Mouse (Mus musculus): Measurements from ENCODE around the gene Cdt1. TPM values are rescaled to one million over a fixed set of nuclear protein-coding genes. Genes with fewer than 3 reads are reported as not detected.
"Not testable (repeated sequence)": the region's sequence is repeated elsewhere in the genome, so short reads cannot be mapped to it uniquely, and the experiment has no call there.

Cdt1 gene
- polyA plus RNA-seq, 1 experiment from 2014 or later = 38.9 TPM

DNA sequence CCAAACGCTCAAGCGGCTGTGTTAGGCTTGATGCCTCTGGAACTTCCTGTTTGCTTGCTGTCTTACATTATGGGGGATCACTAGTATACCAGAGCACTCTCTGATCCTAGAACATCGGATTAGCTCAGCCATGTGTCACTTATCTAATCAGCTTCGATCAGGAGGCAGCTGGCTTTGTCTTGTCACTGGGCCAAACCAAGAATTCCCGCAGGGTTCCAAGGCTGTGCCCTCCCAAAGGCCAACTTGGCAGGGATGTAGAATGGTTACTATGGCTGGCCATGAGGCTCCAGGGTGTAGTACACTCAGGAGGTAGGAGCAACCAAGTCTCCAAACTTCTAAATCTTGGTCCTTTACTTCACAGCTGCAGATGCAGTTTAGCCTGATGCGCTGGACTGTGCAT lies 1.0 kb upstream of the Cdt1 start:
- H3K9me3 ChIP-seq (replicated peaks) = no peaks in the 10 kb centered on the region
- 28% methylated on average over 6 of the region's 6 CpGs for whole genome bisulfite sequencing
- H3K4me2 ChIP-seq = peak overlapping the region; percentile 77
- peak overlapping the region; percentile 96 for H3K9ac ChIP-seq
- ATAC-seq (ENCODE audit: insufficient number of reproducible peaks, low FRiP score) = no peak
- peak overlapping the region; percentile 95 for H3K4me3 ChIP-seq
- peaks cover 24% of the 10 kb centered on the region for H3K4me1 ChIP-seq (replicated peaks)
- H3K27me3 ChIP-seq (replicated peaks) = no peaks in the 10 kb centered on the region
- H3K27ac ChIP-seq (ENCODE audit: poor library complexity, severe bottlenecking) = peak overlapping the region; percentile 86
- H3K36me3 ChIP-seq = peaks cover 26% of the 10 kb centered on the region

DNA sequence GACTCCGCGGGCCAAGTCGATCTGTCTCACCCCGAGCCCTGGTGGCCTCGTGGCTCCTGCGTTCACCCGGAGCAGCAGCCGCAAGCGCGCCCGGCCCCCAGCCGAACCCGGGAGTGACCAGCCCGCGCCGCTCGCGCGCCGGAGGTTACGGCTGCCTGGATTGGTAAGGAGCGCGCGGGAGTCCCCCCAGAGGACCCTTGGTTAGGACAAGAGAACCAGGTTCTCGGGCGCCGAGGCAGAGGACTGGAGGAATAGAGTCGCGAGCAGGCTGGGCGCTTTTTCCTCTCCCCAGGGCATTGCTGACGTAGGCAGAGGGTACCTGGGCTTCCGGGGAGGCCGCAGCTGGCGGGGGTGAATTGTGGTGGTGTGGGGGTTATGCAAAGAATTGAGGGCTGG lies 292 bp downstream of the Cdt1 start:
- no peaks in the 10 kb centered on the region for H3K27me3 ChIP-seq (replicated peaks)
- ATAC-seq (ENCODE audit: insufficient number of reproducible peaks, low FRiP score) = peak; percentile 37
- peak overlapping the region; percentile 86 for H3K27ac ChIP-seq (ENCODE audit: poor library complexity, severe bottlenecking)
- under 1% methylated on average over 34 of the region's 34 CpGs for WGBS
- peak overlapping the region; percentile 96 for H3K9ac ChIP-seq
- peak overlapping the region; percentile 95 for H3K4me3 ChIP-seq
- peak overlapping the region; percentile 77 for H3K4me2 ChIP-seq
- H3K36me3 ChIP-seq = peaks cover 39% of the 10 kb centered on the region
- peaks cover 24% of the 10 kb centered on the region for H3K4me1 ChIP-seq (replicated peaks)
- H3K9me3 ChIP-seq (replicated peaks) = no peaks in the 10 kb centered on the region

DNA sequence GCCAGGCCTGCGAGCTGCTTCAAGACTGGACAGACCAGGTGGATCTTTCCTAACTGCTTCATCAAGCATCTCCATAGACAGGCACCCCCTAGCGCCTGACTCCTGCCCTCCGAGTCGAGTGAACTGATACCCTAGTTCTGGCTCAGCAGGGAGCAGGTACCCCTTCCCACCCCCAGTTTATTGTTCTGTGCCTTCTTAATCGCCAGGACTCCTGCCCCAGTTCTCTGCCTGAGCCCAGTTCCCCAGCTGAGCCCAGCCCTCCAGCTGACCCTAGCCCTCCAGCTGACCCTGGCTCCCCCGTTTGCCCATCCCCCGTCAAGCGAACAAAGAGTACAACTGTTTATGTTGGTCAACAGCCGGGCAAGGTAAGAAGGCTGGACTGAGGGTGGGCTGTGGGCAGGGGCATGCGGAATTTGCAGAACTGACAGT lies 1.1 kb downstream of the Cdt1 start:
- 19% methylated on average over 10 of the region's 10 CpGs for WGBS
- Histone ChIP-seq H3K9me3 (replicated peaks) (no peaks in the 10 kb centered on the region), H3K4me3 (peak overlapping the region; percentile 95), H3K27me3 (replicated peaks) (no peaks in the 10 kb centered on the region), H3K36me3 (peaks cover 46% of the 10 kb centered on the region), H3K27ac (ENCODE audit: poor library complexity, severe bottlenecking) (no peak overlapping the region), H3K9ac (peak overlapping the region; percentile 96), H3K4me2 (peak overlapping the region; percentile 77), H3K4me1 (replicated peaks) (peaks cover 24% of the 10 kb centered on the region)
- ATAC-seq (ENCODE audit: insufficient number of reproducible peaks, low FRiP score) = no peak

DNA sequence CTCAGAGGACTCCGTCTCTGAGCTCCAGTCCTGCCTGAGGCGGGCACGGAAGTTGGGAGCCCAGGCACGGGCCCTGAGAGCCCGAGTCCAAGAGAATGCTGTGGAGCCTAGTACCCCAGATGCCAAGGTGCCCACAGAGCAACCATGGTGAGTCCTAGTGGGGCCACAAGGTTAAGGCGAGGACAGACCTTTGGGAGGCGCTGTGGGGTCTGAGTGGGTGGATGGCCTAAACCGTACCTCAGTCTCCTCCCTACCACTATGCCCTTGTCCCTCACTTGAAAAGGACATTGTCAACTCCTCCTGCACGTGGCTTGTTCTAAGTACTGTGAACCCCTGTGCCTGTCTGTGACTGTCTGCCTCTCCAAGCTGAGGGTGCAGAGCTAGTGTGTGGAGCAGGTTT lies 1.5 kb downstream of the Cdt1 start:
- no peaks in the 10 kb centered on the region for H3K27me3 ChIP-seq (replicated peaks)
- whole genome bisulfite sequencing = 61% methylated on average over 9 of the region's 9 CpGs
- H3K36me3 ChIP-seq = peaks cover 46% of the 10 kb centered on the region
- peaks cover 27% of the 10 kb centered on the region for H3K4me1 ChIP-seq (replicated peaks)
- H3K4me3 ChIP-seq = peak overlapping the region; percentile 95
- peak overlapping the region; percentile 77 for H3K4me2 ChIP-seq
- no peak overlapping the region for H3K27ac ChIP-seq (ENCODE audit: poor library complexity, severe bottlenecking)
- H3K9me3 ChIP-seq (replicated peaks) = no peaks in the 10 kb centered on the region
- ATAC-seq (ENCODE audit: insufficient number of reproducible peaks, low FRiP score) = no peak
- peak overlapping the region; percentile 96 for H3K9ac ChIP-seq

DNA sequence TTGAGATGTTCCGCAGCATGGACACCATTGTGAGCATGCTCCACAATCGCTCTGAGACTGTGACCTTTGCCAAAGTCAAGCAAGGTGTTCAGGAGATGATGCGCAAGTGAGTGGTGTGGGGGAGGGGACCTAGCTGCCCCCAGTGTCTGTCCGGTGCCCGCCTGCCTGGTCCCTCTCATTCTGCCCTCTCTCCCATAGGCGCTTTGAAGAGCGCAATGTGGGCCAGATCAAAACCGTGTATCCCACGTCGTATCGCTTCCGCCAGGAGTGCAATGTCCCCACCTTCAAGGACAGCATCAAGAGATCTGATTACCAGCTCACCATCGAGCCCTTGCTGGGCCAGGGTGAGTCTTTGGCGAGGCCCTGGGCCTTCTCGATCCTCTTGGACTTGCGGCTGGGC lies 2.2 kb downstream of the Cdt1 start:
- H3K27ac ChIP-seq (ENCODE audit: poor library complexity, severe bottlenecking) = no peak overlapping the region
- peaks cover 53% of the 10 kb centered on the region for H3K36me3 ChIP-seq
- H3K9ac ChIP-seq = no peak overlapping the region
- WGBS = 94% methylated on average over 16 of the region's 16 CpGs
- H3K9me3 ChIP-seq (replicated peaks) = no peaks in the 10 kb centered on the region
- ATAC-seq (ENCODE audit: insufficient number of reproducible peaks, low FRiP score) = no peak
- H3K27me3 ChIP-seq (replicated peaks) = no peaks in the 10 kb centered on the region
- H3K4me1 ChIP-seq (replicated peaks) = peaks cover 34% of the 10 kb centered on the region
- H3K4me2 ChIP-seq = no peak overlapping the region
- no peak overlapping the region for H3K4me3 ChIP-seq

DNA sequence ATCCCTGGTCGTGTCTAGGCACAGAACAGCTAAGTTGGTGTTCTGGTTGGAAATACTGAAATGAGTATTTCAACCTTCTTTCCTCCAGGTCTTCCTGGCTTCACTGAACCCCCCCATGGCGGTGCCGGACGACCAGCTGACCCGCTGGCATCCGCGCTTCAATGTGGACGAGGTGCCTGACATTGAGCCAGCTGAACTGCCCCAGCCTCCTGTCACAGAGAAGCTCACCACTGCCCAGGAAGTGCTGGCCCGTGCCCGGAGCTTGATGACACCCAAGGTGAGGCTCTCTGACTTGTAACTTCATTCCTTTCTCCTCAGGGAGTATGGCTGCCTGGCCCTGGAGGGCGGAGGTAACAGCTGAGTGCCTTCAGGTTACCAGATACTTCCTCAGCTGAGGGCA lies 3.3 kb downstream of the Cdt1 start:
- Histone ChIP-seq H3K27ac (ENCODE audit: poor library complexity, severe bottlenecking) (no peak overlapping the region), H3K4me3 (no peak overlapping the region), H3K36me3 (peaks cover 53% of the 10 kb centered on the region), H3K27me3 (replicated peaks) (no peaks in the 10 kb centered on the region), H3K9ac (no peak overlapping the region), H3K4me2 (no peak overlapping the region), H3K4me1 (replicated peaks) (peaks cover 46% of the 10 kb centered on the region), H3K9me3 (replicated peaks) (no peaks in the 10 kb centered on the region)
- WGBS = 95% methylated on average over 11 of the region's 11 CpGs
- no peak for ATAC-seq (ENCODE audit: insufficient number of reproducible peaks, low FRiP score)

DNA sequence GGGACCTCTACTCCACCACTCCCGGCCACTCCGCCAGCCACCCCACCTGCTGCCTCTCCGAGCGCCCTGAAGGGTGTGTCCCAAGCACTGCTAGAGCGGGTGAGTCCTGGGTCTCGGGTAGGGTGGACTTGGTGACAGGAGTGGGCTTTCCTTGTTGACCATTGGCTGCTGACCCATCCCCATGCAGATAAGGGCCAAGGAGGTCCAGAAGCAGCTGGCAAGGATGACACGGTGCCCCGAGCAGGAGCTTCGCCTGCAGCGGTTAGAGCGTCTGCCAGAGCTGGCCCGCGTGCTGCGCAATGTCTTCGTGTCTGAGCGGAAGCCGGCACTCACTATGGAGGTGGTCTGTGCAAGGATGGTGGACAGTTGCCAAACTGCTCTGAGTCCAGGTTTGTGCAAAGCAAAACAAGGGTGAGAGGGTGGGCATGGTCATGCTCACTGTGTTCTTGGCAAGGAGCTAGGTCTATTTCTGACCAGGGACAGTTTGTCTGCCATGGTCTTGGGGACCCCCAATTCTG lies 4.0 kb downstream of the Cdt1 start:
- Histone ChIP-seq H3K27me3 (replicated peaks) (no peaks in the 10 kb centered on the region), H3K9ac (no peak overlapping the region), H3K4me3 (no peak overlapping the region), H3K27ac (ENCODE audit: poor library complexity, severe bottlenecking) (no peak overlapping the region), H3K9me3 (replicated peaks) (no peaks in the 10 kb centered on the region), H3K4me2 (no peak overlapping the region), H3K36me3 (peaks cover 53% of the 10 kb centered on the region), H3K4me1 (replicated peaks) (peaks cover 42% of the 10 kb centered on the region)
- no peak for ATAC-seq (ENCODE audit: insufficient number of reproducible peaks, low FRiP score)
- 91% methylated on average over 17 of the region's 17 CpGs for WGBS

DNA sequence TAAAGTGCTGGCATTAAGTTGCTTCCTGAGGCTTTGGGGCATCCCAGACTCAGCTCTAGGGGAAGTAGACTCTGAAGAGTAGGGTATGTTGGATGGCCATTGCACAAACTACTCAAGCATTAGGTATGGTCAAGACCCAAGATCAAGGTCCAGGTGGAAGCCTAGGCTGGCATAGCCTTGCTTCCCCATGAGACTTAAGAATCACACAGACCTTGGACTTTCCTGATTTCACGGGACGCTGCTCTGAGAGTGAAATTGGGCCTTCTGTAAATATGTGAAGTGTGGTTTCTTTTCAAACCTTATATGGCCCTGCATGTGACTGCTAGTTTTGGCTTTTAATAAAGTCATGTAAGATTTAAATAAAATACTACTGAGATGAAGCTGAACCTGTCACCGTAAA lies 4.9 kb downstream of the Cdt1 start:
- Histone ChIP-seq H3K9me3 (replicated peaks) (no peaks in the 10 kb centered on the region), H3K27me3 (replicated peaks) (no peaks in the 10 kb centered on the region), H3K4me3 (no peak overlapping the region), H3K4me2 (no peak overlapping the region), H3K27ac (ENCODE audit: poor library complexity, severe bottlenecking) (no peak overlapping the region), H3K36me3 (peaks cover 53% of the 10 kb centered on the region), H3K4me1 (replicated peaks) (peaks cover 41% of the 10 kb centered on the region), H3K9ac (no peak overlapping the region)
- no peak for ATAC-seq (ENCODE audit: insufficient number of reproducible peaks, low FRiP score)
- 90% methylated on average over 3 of the region's 3 CpGs for WGBS

DNA sequence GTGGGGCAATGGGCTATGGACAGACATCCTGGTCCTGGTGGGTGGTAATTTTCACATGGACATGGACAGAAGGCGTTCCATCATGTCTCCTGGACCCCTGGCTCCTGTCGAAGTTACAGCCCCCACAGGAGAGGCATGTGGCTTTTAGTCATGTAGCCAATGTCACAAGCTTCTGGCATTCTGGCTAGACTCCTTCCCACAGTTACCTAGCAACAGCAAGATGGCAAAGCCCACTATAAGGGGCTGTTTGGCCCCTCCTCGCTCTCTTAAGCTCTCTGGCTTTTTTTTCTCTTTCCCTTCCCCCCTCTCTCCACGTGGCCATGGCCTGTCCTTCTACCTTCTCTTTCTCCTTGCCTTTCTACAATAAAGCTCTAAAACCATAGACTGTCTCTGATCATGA lies 5.4 kb downstream of the Cdt1 start:
- H3K27me3 ChIP-seq (replicated peaks); H3K4me3 ChIP-seq; H3K27ac ChIP-seq (ENCODE audit: poor library complexity, severe bottlenecking); H3K9me3 ChIP-seq (replicated peaks); ATAC-seq (ENCODE audit: insufficient number of reproducible peaks, low FRiP score); H3K4me2 ChIP-seq; H3K9ac ChIP-seq: not testable (repeated sequence)
- Histone ChIP-seq H3K36me3 (peaks cover 53% of the 10 kb centered on the region), H3K4me1 (replicated peaks) (peaks cover 41% of the 10 kb centered on the region)
- 56% methylated on average over 4 of the region's 4 CpGs for WGBS

DNA sequence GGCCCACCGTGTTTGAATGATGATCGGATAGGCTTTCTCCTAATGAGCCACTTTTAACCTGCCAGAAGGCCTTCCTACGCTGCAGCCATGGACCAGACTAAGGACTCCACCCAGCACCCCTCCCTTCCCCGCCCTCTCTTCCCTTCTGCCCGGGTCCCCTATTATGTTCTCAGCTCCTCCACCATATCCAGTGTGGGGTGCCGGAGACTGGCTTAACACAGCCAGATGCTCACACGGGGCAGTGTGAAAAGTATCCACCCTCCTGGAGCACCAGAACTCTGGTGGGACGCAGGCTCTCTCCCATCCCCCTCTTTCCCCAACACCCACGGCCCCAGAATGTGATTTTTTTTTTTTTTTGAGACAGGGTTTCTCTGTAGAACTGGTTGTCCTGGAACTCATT lies 5.8 kb downstream of the Cdt1 start:
- H3K36me3 ChIP-seq = peaks cover 53% of the 10 kb centered on the region
- no peak overlapping the region for H3K27ac ChIP-seq (ENCODE audit: poor library complexity, severe bottlenecking)
- 62% methylated on average over 9 of the region's 9 CpGs for WGBS

DNA sequence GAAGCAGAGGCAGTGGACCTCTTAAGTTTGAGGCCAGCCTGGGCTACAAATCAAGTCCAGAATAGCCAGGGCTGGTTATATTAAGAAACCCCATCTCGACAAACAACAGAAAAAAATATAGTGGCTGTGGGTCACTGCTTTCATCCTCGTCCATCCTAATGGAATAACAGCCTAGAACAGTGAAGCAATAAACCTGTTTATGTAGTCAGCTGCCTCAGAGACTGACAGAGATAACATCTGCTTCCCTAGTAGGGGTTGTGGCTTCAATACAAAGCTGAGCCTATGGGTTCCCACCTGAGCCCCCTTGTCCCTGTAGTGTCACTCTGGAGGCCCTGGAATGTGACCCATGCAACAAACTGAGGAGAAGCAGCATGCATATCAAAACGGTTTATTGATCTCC lies 6.4 kb downstream of the Cdt1 start:
- H3K4me3 ChIP-seq = no peak overlapping the region
- ATAC-seq (ENCODE audit: insufficient number of reproducible peaks, low FRiP score) = no peak
- H3K36me3 ChIP-seq = peaks cover 52% of the 10 kb centered on the region
- no peaks in the 10 kb centered on the region for H3K27me3 ChIP-seq (replicated peaks)
- 52% methylated on average over 3 of the region's 3 CpGs for WGBS
- H3K4me1 ChIP-seq (replicated peaks) = peaks cover 40% of the 10 kb centered on the region
- peak overlapping the region; percentile 87; the same call in 1 of the 2 replicates for H3K4me2 ChIP-seq
- H3K9me3 ChIP-seq (replicated peaks) = no peaks in the 10 kb centered on the region
- 0 out of 2 replicates have a peak overlapping the region, but pooled peaks have one; percentile 9 for H3K9ac ChIP-seq
- peak overlapping the region; percentile 31; the same call in 1 of the 2 replicates for H3K27ac ChIP-seq (ENCODE audit: poor library complexity, severe bottlenecking)

More for the DNA sequence above, 5.8 kb downstream of the Cdt1 start:
- no peak overlapping the region for H3K4me3 ChIP-seq
- peaks cover 41% of the 10 kb centered on the region for H3K4me1 ChIP-seq (replicated peaks)
- no peak overlapping the region for H3K9ac ChIP-seq
- no peak for ATAC-seq (ENCODE audit: insufficient number of reproducible peaks, low FRiP score)
- H3K27me3 ChIP-seq (replicated peaks) = no peaks in the 10 kb centered on the region
- no peaks in the 10 kb centered on the region for H3K9me3 ChIP-seq (replicated peaks)
- no peak overlapping the region for H3K4me2 ChIP-seq

All from heart, embryonic 12.5 days (tissue).